9 mouse cellular contexts compared by ENCODE assay signal in genomic region chr9:67265513-67265912, GRCm38 (mm10).
DNase-seq lines count a peak whose midpoint lies in the region; ATAC-seq and TF ChIP-seq lines count a peak whose summit lies in the region.
"Had no signal": no experiment of that assay in that cellular context is flagged by ENCODE, and none has a peak within 500 bp of the region (broad histone marks: within the 10 kb centered on the region; RNA-seq: fewer than 3 reads in every experiment).

No protein-coding gene starts in this region.

- peaks cover 28% of the 10 kb centered on the region for H3K4me1 ChIP-seq in kidney, embryonic 16.5 days (ENCODE audit: insufficient read depth, low read length)
- H3K4me1 ChIP-seq in kidney, embryonic 14.5 days (ENCODE audit: control insufficient read depth, insufficient read depth, low read length), result peaks cover 9% of the 10 kb centered on the region; the same call in 1 of the 2 replicates
- peaks cover 14% of the 10 kb centered on the region for H3K4me1 ChIP-seq in hindbrain, embryonic 16.5 days (ENCODE audit: control insufficient read depth, insufficient read depth, low read depth, low read length)
- H3K4me1 ChIP-seq in olfactory bulb, adult 2 months (ENCODE audit: control insufficient read depth, insufficient read depth, low read length), result peaks cover 19% of the 10 kb centered on the region
- no peaks in the 10 kb centered on the region for H3K4me1 ChIP-seq in thymus, adult 2 months (replicated peaks; ENCODE audit: control insufficient read depth, insufficient read depth, low read length)

- H3K4me3 ChIP-seq in kidney, embryonic 16.5 days (ENCODE audit: low read length), result no peak overlapping the region
- H3K4me3 ChIP-seq in kidney, embryonic 14.5 days (ENCODE audit: low read length), result no peak overlapping the region
- no peak overlapping the region for H3K4me3 ChIP-seq in hindbrain, embryonic 16.5 days (ENCODE audit: low read length)
- no peak overlapping the region for H3K4me3 ChIP-seq in olfactory bulb, adult 2 months (ENCODE audit: insufficient read depth, low read depth, low read length)
- no peak overlapping the region for H3K4me3 ChIP-seq in thymus, adult 2 months (ENCODE audit: control insufficient read depth, insufficient read depth, low read length)

- no peak overlapping the region for H3K4me2 ChIP-seq in kidney, embryonic 16.5 days (replicated peaks; ENCODE audit: low read depth, low read length)
- H3K4me2 ChIP-seq in kidney, embryonic 14.5 days (replicated peaks; ENCODE audit: low read depth, low read length), result no peak overlapping the region
- no peak overlapping the region for H3K4me2 ChIP-seq in hindbrain, embryonic 16.5 days (ENCODE audit: low read length)

- no peak for TF ChIP-seq POLR2A in olfactory bulb, adult 2 months (IDR thresholded peaks at IDR 0.05; ENCODE audit: insufficient read depth, low read depth, low read length)
- TF ChIP-seq POLR2A in thymus, adult 2 months (IDR thresholded peaks at IDR 0.05; ENCODE audit: control insufficient read depth, extremely low read depth, insufficient read depth, low read length, poor library complexity), result no peak

- no peak for DNase-seq in thymus, adult 2 months
- DNase-seq in urinary bladder, postnatal 25 days (ENCODE audit: low spot score), result no peak

- no peaks in the 10 kb centered on the region for H3K9me3 ChIP-seq in kidney, embryonic 16.5 days (ENCODE audit: low read length)
- no peaks in the 10 kb centered on the region for H3K9me3 ChIP-seq in kidney, embryonic 14.5 days (ENCODE audit: control insufficient read depth, low read length)
- H3K9me3 ChIP-seq in hindbrain, embryonic 16.5 days (ENCODE audit: control insufficient read depth, low read length), result no peaks in the 10 kb centered on the region

- H3K27me3 ChIP-seq in kidney, embryonic 16.5 days (ENCODE audit: insufficient read depth, low read length), result no peaks in the 10 kb centered on the region
- H3K27me3 ChIP-seq in kidney, embryonic 14.5 days (ENCODE audit: control insufficient read depth, insufficient read depth, low read length), result no peaks in the 10 kb centered on the region
- no peaks in the 10 kb centered on the region for H3K27me3 ChIP-seq in hindbrain, embryonic 16.5 days (replicated peaks; ENCODE audit: control insufficient read depth, insufficient read depth, low read length)
- no peaks in the 10 kb centered on the region for H3K27me3 ChIP-seq in thymus, adult 2 months (ENCODE audit: control insufficient read depth, insufficient read depth, low read length)
- H3K27me3 ChIP-seq: Patski had no signal

- 62% methylated on average over 11 of the region's 11 CpGs for WGBS in kidney, embryonic 16.5 days
- WGBS in kidney, embryonic 14.5 days, result 76% methylated on average over 11 of the region's 11 CpGs
- 64% methylated on average over 11 of the region's 11 CpGs for WGBS in hindbrain, embryonic 16.5 days
- WGBS in olfactory bulb, adult 2 months, result 74% methylated on average over 11 of the region's 11 CpGs
- WGBS in thymus, adult 2 months, result 66% methylated on average over 11 of the region's 11 CpGs

- no peaks in the 10 kb centered on the region; the same call in 1 of the 2 replicates for H3K36me3 ChIP-seq in kidney, embryonic 16.5 days (ENCODE audit: insufficient read depth, low read length)
- no peaks in the 10 kb centered on the region for H3K36me3 ChIP-seq in kidney, embryonic 14.5 days (ENCODE audit: control insufficient read depth, insufficient read depth, low read length)
- H3K36me3 ChIP-seq in hindbrain, embryonic 16.5 days (ENCODE audit: control insufficient read depth, insufficient read depth, low read length), result no peaks in the 10 kb centered on the region
- H3K36me3 ChIP-seq in thymus, adult 2 months (ENCODE audit: control insufficient read depth, insufficient read depth, low read length), result no peaks in the 10 kb centered on the region

- no peak for TF ChIP-seq CTCF in olfactory bulb, adult 2 months (IDR thresholded peaks at IDR 0.05; ENCODE audit: insufficient read depth, low read depth, low read length)
- TF ChIP-seq CTCF in thymus, adult 2 months (IDR thresholded peaks at IDR 0.05; ENCODE audit: borderline replicate concordance, control insufficient read depth, extremely low read depth, insufficient read depth, low read length, poor library complexity), result no peak

- peak overlapping the region; percentile 47; the same call in 1 of the 2 replicates for H3K27ac ChIP-seq in kidney, embryonic 16.5 days (ENCODE audit: low read length)
- no peak overlapping the region for H3K27ac ChIP-seq in kidney, embryonic 14.5 days (ENCODE audit: low read depth, low read length)
- H3K27ac ChIP-seq in hindbrain, embryonic 16.5 days (ENCODE audit: low read depth, low read length), result peak overlapping the region; percentile 69
- peak overlapping the region; percentile 14; the same call in 1 of the 2 replicates for H3K27ac ChIP-seq in olfactory bulb, adult 2 months (ENCODE audit: insufficient read depth, low read depth, low read length)
- no peak overlapping the region for H3K27ac ChIP-seq in thymus, adult 2 months (ENCODE audit: control insufficient read depth, insufficient read depth, low read length)

- 0 out of 2 replicates have a peak, but pooled peaks have one; percentile 28 for ATAC-seq in kidney, embryonic 16.5 days (ENCODE audit: low FRiP score, low TSS enrichment)
- no peak for ATAC-seq in kidney, embryonic 14.5 days (ENCODE audit: low FRiP score, low TSS enrichment)
- ATAC-seq in frontal cortex, adult (ENCODE audit: low TSS enrichment), result peak; percentile 69
- ATAC-seq in hindbrain, embryonic 16.5 days, result peak; percentile 89
- no peak for ATAC-seq in monocyte, adult 5-6 weeks (replicated peaks; ENCODE audit: insufficient number of reproducible peaks, low FRiP score, low TSS enrichment, poor library complexity, severe bottlenecking)
- ATAC-seq: Patski had no signal

- H3K9ac ChIP-seq in kidney, embryonic 16.5 days (replicated peaks; ENCODE audit: low read length), result no peak overlapping the region
- no peak overlapping the region for H3K9ac ChIP-seq in kidney, embryonic 14.5 days (ENCODE audit: low read depth, low read length)
- H3K9ac ChIP-seq in hindbrain, embryonic 16.5 days (ENCODE audit: low read depth, low read length), result no peak overlapping the region

Comparison
In these comparisons a context has a peak if more than half of its experiments do, and no peak if none do; other contexts are left out.
1. ATAC-seq: peak in kidney, embryonic 16.5 days (single experiment), frontal cortex, adult (single experiment) and hindbrain, embryonic 16.5 days (single experiment); none in kidney, embryonic 14.5 days (single experiment) and monocyte, adult 5-6 weeks (single experiment).
2. H3K27ac ChIP-seq: peak in kidney, embryonic 16.5 days (single experiment), hindbrain, embryonic 16.5 days (single experiment) and olfactory bulb, adult 2 months (single experiment); none in kidney, embryonic 14.5 days (single experiment) and thymus, adult 2 months (single experiment).